Mouse (Mus musculus) embryonic facial prominence, embryonic 14.5 days (tissue): ENCODE measurements at regions not wholly inside any gene's neighbourhood (a gene's known extent, or its start where the extent isn't known, plus 50 kb on each side); places are given as distances from the start of the nearest gene placed in this dataset.

Experiments used
- ATAC-seq: fragments of 200-750 bp; cut with Nextera tagmentation; 2 replicates; pipeline ENCODE4 v1.8.0; 2017; ENCODE audit warnings: low read depth, moderate number of reproducible peaks, moderate TSS enrichment
- DNase-seq: peaks from one replicate; pipeline ENCODE4 v3.0.0-alpha.2; 2015; ENCODE audit warnings: low spot score
- H3K27ac ChIP-seq: fragments of 300-500 bp; sonication (generic); replicated peaks from 2 replicates; pipeline ENCODE4 v1.5.1; 2014; ENCODE audit warnings: low read depth, mild to moderate bottlenecking, low read length, moderate library complexity
- H3K27me3 ChIP-seq: fragments of 300-500 bp; sonication (generic); replicated peaks from 2 replicates; pipeline ENCODE4 v1.6.1; 2014; ENCODE audit warnings: low read length; ENCODE audit not compliant: control insufficient read depth, insufficient read depth
- H3K36me3 ChIP-seq: fragments of 300-500 bp; sonication (generic); 2 replicates; pipeline ENCODE4 v1.6.1; 2014; ENCODE audit warnings: low read length, mixed read lengths; ENCODE audit not compliant: control insufficient read depth, insufficient read depth
- H3K4me1 ChIP-seq: fragments of 300-500 bp; sonication (generic); 2 replicates; pipeline ENCODE4 v1.6.1; 2014; ENCODE audit warnings: antibody characterized with exemption, low read length; ENCODE audit not compliant: control insufficient read depth, insufficient read depth
- H3K4me2 ChIP-seq: fragments of 300-500 bp; sonication (generic); 2 replicates; pipeline ENCODE4 v1.6.1; 2014; ENCODE audit warnings: low read depth, mild to moderate bottlenecking, low read length, moderate library complexity, mixed read lengths
- H3K4me3 ChIP-seq: fragments of 300-500 bp; sonication (generic); 2 replicates; pipeline ENCODE4 v1.5.1; 2014; ENCODE audit warnings: low read depth, mild to moderate bottlenecking, low read length
- H3K9ac ChIP-seq: fragments of 300-500 bp; sonication (generic); 2 replicates; pipeline ENCODE4 v1.6.1; 2014; ENCODE audit warnings: low read depth, mild to moderate bottlenecking, low read length, moderate library complexity, mixed read lengths
- H3K9me3 ChIP-seq: fragments of 300-500 bp; sonication (generic); 2 replicates; pipeline ENCODE4 v1.6.1; 2016; ENCODE audit warnings: low read length; ENCODE audit not compliant: control insufficient read depth
- WGBS: fragments of 180-500 bp; shearing (Covaris S2); extraction: QIAGEN DNeasy Blood & Tissue Kit; methylation state at CpG from one replicate; pipeline ENCODE4 v1.1.7; 2014; 5-methylcytosine and 5-hydroxymethylcytosine counted together

- no peak for DNase-seq
- Histone ChIP-seq H3K9ac (no peak overlapping the region), H3K27me3 (no peaks in the 10 kb centered on the region), H3K4me3 (no peak overlapping the region), H3K4me2 (no peak overlapping the region), H3K9me3 (peaks cover 6% of the 10 kb centered on the region; the same call in 1 of the 2 replicates), H3K27ac (no peak overlapping the region), H3K4me1 (0 out of 2 replicates have a peak, but pooled peaks cover 4% of the 10 kb centered on the region), H3K36me3 (no peaks in the 10 kb centered on the region)
- WGBS = 77% methylated on average over 5 of the region's 5 CpGs
- ATAC-seq = no peak
Measured at GRCm38 (mm10) chr3:83593321-83593720, 172.8 kb upstream of the Sfrp2 start.

- Histone ChIP-seq H3K27ac (no peak overlapping the region), H3K9me3 (no peaks in the 10 kb centered on the region), H3K36me3 (no peaks in the 10 kb centered on the region), H3K4me1 (no peaks in the 10 kb centered on the region), H3K9ac (no peak overlapping the region), H3K4me3 (no peak overlapping the region), H3K27me3 (no peaks in the 10 kb centered on the region), H3K4me2 (no peak overlapping the region)
- DNase-seq (peak; percentile 74), ATAC-seq (no peak)
- 70% methylated on average over 4 of the region's 4 CpGs for WGBS
Measured at GRCm38 (mm10) chr3:83601506-83601905, 164.6 kb upstream of the Sfrp2 start.

- Histone ChIP-seq H3K4me1 (peaks cover 7% of the 10 kb centered on the region; the same call in 1 of the 2 replicates), H3K27me3 (no peaks in the 10 kb centered on the region), H3K9me3 (no peaks in the 10 kb centered on the region), H3K9ac (no peak overlapping the region), H3K27ac (no peak overlapping the region), H3K36me3 (no peaks in the 10 kb centered on the region), H3K4me2 (no peak overlapping the region), H3K4me3 (no peak overlapping the region)
- ATAC-seq (peak; percentile 30; the same call in 1 of the 2 replicates), DNase-seq (no peak)
- WGBS = 51% methylated on average over 8 of the region's 8 CpGs
Measured at GRCm38 (mm10) chr3:83609095-83609770, 156.9 kb upstream of the Sfrp2 start.

GRCm38 (mm10) chr3:83620435-83620834 is 145.7 kb upstream of the Sfrp2 start:
- no peak overlapping the region for H3K9ac ChIP-seq
- no peaks in the 10 kb centered on the region for H3K4me1 ChIP-seq
- no peaks in the 10 kb centered on the region for H3K27me3 ChIP-seq
- 66% methylated on average over 4 of the region's 4 CpGs for WGBS
- H3K4me2 ChIP-seq = no peak overlapping the region
- no peak overlapping the region for H3K27ac ChIP-seq
- no peak overlapping the region for H3K4me3 ChIP-seq
- no peak for DNase-seq
- no peaks in the 10 kb centered on the region for H3K36me3 ChIP-seq
- H3K9me3 ChIP-seq = no peaks in the 10 kb centered on the region
- no peak for ATAC-seq

- 86% methylated on average over 9 of the region's 9 CpGs for WGBS
- H3K4me1 ChIP-seq = no peaks in the 10 kb centered on the region
- H3K4me2 ChIP-seq = no peak overlapping the region
- DNase-seq (no peak), ATAC-seq (no peak)
- H3K9ac ChIP-seq = no peak overlapping the region
- no peak overlapping the region for H3K4me3 ChIP-seq
- no peak overlapping the region for H3K27ac ChIP-seq
- no peaks in the 10 kb centered on the region for H3K36me3 ChIP-seq
- no peaks in the 10 kb centered on the region for H3K9me3 ChIP-seq
- no peaks in the 10 kb centered on the region for H3K27me3 ChIP-seq
Measured at GRCm38 (mm10) chr3:83633032-83633431, 133.1 kb upstream of the Sfrp2 start.

- no peak for ATAC-seq
Measured at GRCm38 (mm10) chr3:83640433-83640832, 125.7 kb upstream of the Sfrp2 start.

GRCm38 (mm10) chr3:83663716-83664115 is 102.4 kb upstream of the Sfrp2 start:
- H3K4me3 ChIP-seq = no peak overlapping the region
- no peaks in the 10 kb centered on the region for H3K4me1 ChIP-seq
- DNase-seq = no peak
- H3K27me3 ChIP-seq = no peaks in the 10 kb centered on the region
- H3K4me2 ChIP-seq = no peak overlapping the region
- H3K9me3 ChIP-seq = no peaks in the 10 kb centered on the region
- no peaks in the 10 kb centered on the region for H3K36me3 ChIP-seq
- no peak overlapping the region for H3K27ac ChIP-seq
- H3K9ac ChIP-seq = no peak overlapping the region
- no peak for ATAC-seq
- 73% methylated on average over 1 of the region's 1 CpGs for WGBS

More at GRCm38 (mm10) chr3:83640433-83640832, 125.7 kb upstream of the Sfrp2 start:
- Histone ChIP-seq H3K9ac (no peak overlapping the region), H3K9me3 (no peaks in the 10 kb centered on the region), H3K4me1 (no peaks in the 10 kb centered on the region), H3K4me3 (no peak overlapping the region), H3K36me3 (no peaks in the 10 kb centered on the region), H3K4me2 (no peak overlapping the region), H3K27ac (no peak overlapping the region), H3K27me3 (no peaks in the 10 kb centered on the region)
- WGBS = 69% methylated on average over 4 of the region's 4 CpGs
- no peak for DNase-seq

GRCm38 (mm10) chr3:83676147-83676546 is 90.0 kb upstream of the Sfrp2 start:
- ATAC-seq = no peak
- Histone ChIP-seq H3K9me3 (no peaks in the 10 kb centered on the region), H3K4me1 (no peaks in the 10 kb centered on the region), H3K9ac (no peak overlapping the region), H3K27ac (no peak overlapping the region), H3K36me3 (no peaks in the 10 kb centered on the region), H3K4me3 (no peak overlapping the region), H3K27me3 (no peaks in the 10 kb centered on the region), H3K4me2 (no peak overlapping the region)
- peak; percentile 6 for DNase-seq
- 78% methylated on average over 5 of the region's 5 CpGs for WGBS

- H3K27me3 ChIP-seq = no peaks in the 10 kb centered on the region
- no peak overlapping the region for H3K4me3 ChIP-seq
- no peaks in the 10 kb centered on the region for H3K9me3 ChIP-seq
- H3K36me3 ChIP-seq = no peaks in the 10 kb centered on the region
- no peaks in the 10 kb centered on the region for H3K4me1 ChIP-seq
- no peak overlapping the region for H3K9ac ChIP-seq
- WGBS = 91% methylated on average over 15 of the region's 15 CpGs
- H3K27ac ChIP-seq = no peak overlapping the region
- no peak overlapping the region for H3K4me2 ChIP-seq
- DNase-seq = no peak
- ATAC-seq = no peak
Measured at GRCm38 (mm10) chr3:83686611-83687010, 79.5 kb upstream of the Sfrp2 start.
